ENCODE assay signal across 9 mouse cellular contexts in the genomic region with DNA sequence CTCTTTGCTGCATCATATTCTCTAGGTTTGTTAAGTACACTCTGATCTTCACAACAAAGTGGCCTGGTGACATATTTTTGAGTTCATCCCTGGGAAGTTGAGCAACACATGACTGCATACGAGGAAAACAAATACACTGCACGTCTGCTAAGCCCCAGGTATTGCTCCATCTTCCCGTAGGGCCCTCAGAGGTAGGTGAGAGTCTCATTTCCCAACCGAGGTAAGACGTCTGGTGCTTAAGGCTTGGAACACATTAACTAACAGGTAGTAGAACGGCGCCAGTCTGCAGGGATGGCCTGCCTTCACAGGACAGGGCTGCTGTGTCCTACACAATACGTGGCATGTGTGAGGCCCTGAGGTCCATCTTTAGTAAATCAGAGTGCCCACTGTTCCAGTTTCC. TPM values are rescaled to one million over a fixed set of nuclear protein-coding genes. Genes with fewer than 3 reads are reported as not detected.
DNase-seq lines count a peak whose midpoint lies in the region; ATAC-seq and TF ChIP-seq lines count a peak whose summit lies in the region.
"Had no signal": no experiment of that assay in that cellular context is flagged by ENCODE, and none has a peak within 500 bp of the region (broad histone marks: within the 10 kb centered on the region; RNA-seq: fewer than 3 reads in every experiment).

No protein-coding gene starts in this region.

- no peaks in the 10 kb centered on the region for H3K9me3 ChIP-seq in embryonic facial prominence, embryonic 15.5 days (replicated peaks)
- H3K9me3 ChIP-seq in limb, embryonic 13.5 days, result 0 out of 2 replicates have a peak, but pooled peaks cover 5% of the 10 kb centered on the region

- 62% methylated on average over 8 of the region's 8 CpGs for WGBS in kidney, adult 2 months
- WGBS in embryonic facial prominence, embryonic 15.5 days, result 89% methylated on average over 8 of the region's 8 CpGs
- WGBS in limb, embryonic 13.5 days, result 92% methylated on average over 8 of the region's 8 CpGs
- WGBS in macrophage (ENCODE audit: missing documents), result 75% methylated on average over 8 of the region's 8 CpGs

- TF ChIP-seq CTCF in kidney, adult 2 months (conservative IDR thresholded peaks at IDR 0.05; ENCODE audit: insufficient read depth, insufficient read length, low read depth, low read length), result no peak

- H3K4me2 ChIP-seq in embryonic facial prominence, embryonic 15.5 days (replicated peaks), result no peak overlapping the region
- H3K4me2 ChIP-seq in limb, embryonic 13.5 days (replicated peaks), result no peak overlapping the region

- no peak overlapping the region for H3K4me3 ChIP-seq in kidney, adult 2 months (ENCODE audit: insufficient read depth, low read depth, low read length)
- H3K4me3 ChIP-seq in embryonic facial prominence, embryonic 15.5 days (replicated peaks), result no peak overlapping the region
- H3K4me3 ChIP-seq in limb, embryonic 13.5 days, result no peak overlapping the region
- H3K4me3 ChIP-seq in macrophage (ENCODE audit: inconsistent target), result no peak overlapping the region

- H3K27me3 ChIP-seq in kidney, adult 2 months (replicated peaks; ENCODE audit: control insufficient read depth, insufficient read depth, low read length), result no peaks in the 10 kb centered on the region
- H3K27me3 ChIP-seq in embryonic facial prominence, embryonic 15.5 days, result no peaks in the 10 kb centered on the region
- no peaks in the 10 kb centered on the region for H3K27me3 ChIP-seq in limb, embryonic 13.5 days

- peaks cover 94% of the 10 kb centered on the region for H3K79me2 ChIP-seq in macrophage (ENCODE audit: inconsistent target)

- H3K4me1 ChIP-seq in kidney, adult 2 months (ENCODE audit: control insufficient read depth, insufficient read depth, low read length), result peaks cover 53% of the 10 kb centered on the region
- H3K4me1 ChIP-seq in embryonic facial prominence, embryonic 15.5 days, result peaks cover 22% of the 10 kb centered on the region
- H3K4me1 ChIP-seq in limb, embryonic 13.5 days, result peaks cover 22% of the 10 kb centered on the region

- peak; percentile 36 for DNase-seq in kidney, adult 2 months
- DNase-seq in kidney, adult 8-10 months, result no peak
- no peak for DNase-seq in right cerebral cortex, postnatal 4 days
- DNase-seq in layer of hippocampus, postnatal 25 days (ENCODE audit: extremely low spot score in 1 of 2, low spot score in 1 of 2), result no peak
- no peak for DNase-seq in adrenal gland, postnatal 10 days
- DNase-seq: retina, postnatal 1 day had no signal

- peaks cover 2% of the 10 kb centered on the region; the same call in 1 of the 2 replicates for H3K36me3 ChIP-seq in kidney, adult 2 months (ENCODE audit: control insufficient read depth, insufficient read depth, low read length)
- peaks cover 28% of the 10 kb centered on the region for H3K36me3 ChIP-seq in embryonic facial prominence, embryonic 15.5 days
- peaks cover 49% of the 10 kb centered on the region for H3K36me3 ChIP-seq in limb, embryonic 13.5 days
- peaks cover 7% of the 10 kb centered on the region; the same call in 1 of the 2 replicates for H3K36me3 ChIP-seq in macrophage (ENCODE audit: inconsistent target)

- H3K9ac ChIP-seq in embryonic facial prominence, embryonic 15.5 days, result no peak overlapping the region
- H3K9ac ChIP-seq in limb, embryonic 13.5 days, result no peak overlapping the region

- peak overlapping the region; percentile 97 for H3K27ac ChIP-seq in kidney, adult 2 months (ENCODE audit: insufficient read depth, low read depth, low read length)
- H3K27ac ChIP-seq in embryonic facial prominence, embryonic 15.5 days (replicated peaks), result peak overlapping the region; percentile 85
- H3K27ac ChIP-seq in limb, embryonic 13.5 days, result peak overlapping the region; percentile 75; the same call in 1 of the 2 replicates
- 0 out of 2 replicates have a peak overlapping the region, but pooled peaks have one; percentile 13 for H3K27ac ChIP-seq in macrophage

- ATAC-seq in embryonic facial prominence, embryonic 15.5 days (ENCODE audit: insufficient number of reproducible peaks, low FRiP score, low TSS enrichment, low read depth), result no peak
- no peak for ATAC-seq in limb, embryonic 13.5 days (ENCODE audit: low FRiP score, low read depth)

- TF ChIP-seq POLR2A in kidney, adult 2 months (IDR thresholded peaks at IDR 0.05; ENCODE audit: low read depth, low read length), result no peak

RNA-seq across cellular contexts. Expression of a gene that starts 30.7 kb away (rescaled TPM):
- polyA plus RNA-seq in kidney, adult 2 months (2012; rRNA removed), result 2.9 and 3.1 TPM in 2 replicates
- polyA plus RNA-seq in embryonic facial prominence, embryonic 15.5 days (2015; fragmentation: Nextera tagmentation; extraction: Ambion mirVana), result 37.7 and 37.9 TPM in 2 replicates
- polyA plus RNA-seq in limb, embryonic 13.5 days (2015; fragmentation: Nextera tagmentation; extraction: Ambion mirVana), result 32.0 and 34.4 TPM in 2 replicates
- total RNA-seq in macrophage (2018; cell fraction: chromatin; rRNA removed), result not detected
- total RNA-seq in macrophage (2018; cell fraction: cytosol; rRNA removed), result not detected
- total RNA-seq in macrophage (2018; cell fraction: nucleus; rRNA removed), result not detected
- not detected in 3 replicates for polyA plus RNA-seq in macrophage (2018)
- 1 to 10 TPM; 2.0 to 2.7 TPM for total RNA-seq in layer of hippocampus, postnatal 25 days (2021)
- 1 to 10 TPM; 8.0 to 8.3 TPM for total RNA-seq in adrenal gland, postnatal 10 days (2021)

RNA-seq across cellular contexts. Expression of a gene that starts 46.9 kb away (rescaled TPM):
- 126 and 129 TPM in 2 replicates for polyA plus RNA-seq in kidney, adult 2 months (2012; rRNA removed)
- 99.1 and 99.7 TPM in 2 replicates for polyA plus RNA-seq in embryonic facial prominence, embryonic 15.5 days (2015; fragmentation: Nextera tagmentation; extraction: Ambion mirVana)
- polyA plus RNA-seq in limb, embryonic 13.5 days (2015; fragmentation: Nextera tagmentation; extraction: Ambion mirVana), result 93.3 and 93.5 TPM in 2 replicates
- 100 to 1,000 TPM; 136 to 537 (median 201) TPM for total RNA-seq in macrophage (2018; cell fraction: chromatin; rRNA removed)
- total RNA-seq in macrophage (2018; cell fraction: cytosol; rRNA removed), result 100 to 1,000 TPM in 7 of 26 experiments, 10 to 100 TPM in 19; 72.0 to 192 (median 85.2) TPM
- total RNA-seq in macrophage (2018; cell fraction: nucleus; rRNA removed), result 100 to 1,000 TPM; 131 to 456 (median 217) TPM
- 38.6 to 159 TPM (median 48.4 TPM) in 3 replicates for polyA plus RNA-seq in macrophage (2018)
- total RNA-seq in layer of hippocampus, postnatal 25 days (2021), result 100 to 1,000 TPM; 121 to 144 TPM
- total RNA-seq in adrenal gland, postnatal 10 days (2021), result 10 to 100 TPM; 49.3 to 56.2 TPM

RNA-seq across cellular contexts. Expression of a gene that starts 48.6 kb away (rescaled TPM):
- 156 and 235 TPM in 2 replicates for polyA plus RNA-seq in kidney, adult 2 months (2012; rRNA removed)
- 142 and 160 TPM in 2 replicates for polyA plus RNA-seq in embryonic facial prominence, embryonic 15.5 days (2015; fragmentation: Nextera tagmentation; extraction: Ambion mirVana)
- 232 and 236 TPM in 2 replicates for polyA plus RNA-seq in limb, embryonic 13.5 days (2015; fragmentation: Nextera tagmentation; extraction: Ambion mirVana)
- 1 to 10 TPM in 10 of 26 experiments, under 1 TPM in 6, not detected in 10; 0.68 to 5.0 (median 1.2) TPM for total RNA-seq in macrophage (2018; cell fraction: chromatin; rRNA removed)
- total RNA-seq in macrophage (2018; cell fraction: cytosol; rRNA removed), result 1 to 10 TPM in 5 of 26 experiments, under 1 TPM in 18, not detected in 3; 0.15 to 1.9 (median 0.52) TPM
- 10 to 100 TPM in 2 of 26 experiments, 1 to 10 TPM in 5, under 1 TPM in 8, not detected in 11; 0.63 to 45.8 (median 0.98) TPM for total RNA-seq in macrophage (2018; cell fraction: nucleus; rRNA removed)
- 0.27 to 88.3 TPM (median 0.39 TPM) in 3 replicates for polyA plus RNA-seq in macrophage (2018)
- total RNA-seq in layer of hippocampus, postnatal 25 days (2021), result 10 to 100 TPM; 19.6 to 22.4 TPM
- total RNA-seq in adrenal gland, postnatal 10 days (2021), result 100 to 1,000 TPM; 112 to 182 TPM

Comparison
In these comparisons a context has a peak if more than half of its experiments do, and no peak if none do; other contexts are left out.
1. H3K27ac ChIP-seq: peak in every context shown above with its lines; median percentile 97 in kidney, adult 2 months; 85 in embryonic facial prominence, embryonic 15.5 days; 75 in limb, embryonic 13.5 days; 13 in macrophage.